Mouse (Mus musculus) stomach, embryonic 14.5 days (tissue): ENCODE measurements around the gene Ehmt1. TPM values are rescaled to one million over a fixed set of nuclear protein-coding genes. Genes with fewer than 3 reads are reported as not detected.

Source experiments
- ATAC-seq: fragments of 200-750 bp; cut with Nextera tagmentation; 2 replicates; pipeline ENCODE4 v1.8.0; 2017; ENCODE audit warnings: low read depth, moderate TSS enrichment; ENCODE audit not compliant: insufficient number of reproducible peaks, insufficient read depth, low FRiP score
- H3K27ac ChIP-seq: fragments of 300-500 bp; sonication (generic); 2 replicates; pipeline ENCODE4 v1.5.1; 2014; ENCODE audit warnings: mild to moderate bottlenecking, low read length, moderate library complexity, mixed read lengths
- H3K27me3 ChIP-seq: fragments of 300-500 bp; sonication (generic); 2 replicates; pipeline ENCODE4 v1.6.1; 2014; ENCODE audit warnings: low read length, control low read depth, mixed read lengths; ENCODE audit not compliant: control insufficient read depth, insufficient read depth
- H3K36me3 ChIP-seq: fragments of 300-500 bp; sonication (generic); 2 replicates; pipeline ENCODE4 v1.6.1; 2014; ENCODE audit warnings: mild to moderate bottlenecking, control low read depth, low read length, moderate library complexity, mixed read lengths; ENCODE audit not compliant: control insufficient read depth, insufficient read depth
- H3K4me1 ChIP-seq: fragments of 300-500 bp; sonication (generic); 2 replicates; pipeline ENCODE4 v1.6.1; 2014; ENCODE audit warnings: low read length, control low read depth, mixed read lengths; ENCODE audit not compliant: control insufficient read depth, insufficient read depth
- H3K4me2 ChIP-seq: fragments of 300-500 bp; sonication (generic); replicated peaks from 2 replicates; pipeline ENCODE4 v1.6.1; 2014; ENCODE audit warnings: low read depth, low read length, control low read depth
- H3K4me3 ChIP-seq: fragments of 300-500 bp; sonication (generic); 2 replicates; pipeline ENCODE4 v1.5.1; 2014; ENCODE audit warnings: low read depth, low read length, control low read depth
- H3K9ac ChIP-seq: fragments of 300-500 bp; sonication (generic); replicated peaks from 2 replicates; pipeline ENCODE4 v1.6.1; 2014; ENCODE audit warnings: low read depth, mild to moderate bottlenecking, control low read depth, low read length, moderate library complexity, mixed read lengths
- H3K9me3 ChIP-seq: fragments of 300-500 bp; sonication (generic); 2 replicates; pipeline ENCODE4 v1.6.1; 2016; ENCODE audit warnings: low read depth, low read length, control low read depth; ENCODE audit not compliant: control insufficient read depth
- WGBS: fragments of 180-500 bp; shearing (Covaris S2); extraction: QIAGEN DNeasy Blood & Tissue Kit; methylation state at CpG from one replicate; pipeline ENCODE4 v1.1.7; 2014; 5-methylcytosine and 5-hydroxymethylcytosine counted together
- polyA plus RNA-seq: library from polyadenylated mRNA; unstranded; fragments of >200 nt; fragmentation: Nextera tagmentation; extraction: Ambion mirVana; gene quantifications from 2 replicates; pipeline ENCODE4 v1.2.1, GENCODE M21; 2014

Ehmt1 gene
- polyA plus RNA-seq, 1 experiment from 2014 or later = 95.9 TPM

DNA sequence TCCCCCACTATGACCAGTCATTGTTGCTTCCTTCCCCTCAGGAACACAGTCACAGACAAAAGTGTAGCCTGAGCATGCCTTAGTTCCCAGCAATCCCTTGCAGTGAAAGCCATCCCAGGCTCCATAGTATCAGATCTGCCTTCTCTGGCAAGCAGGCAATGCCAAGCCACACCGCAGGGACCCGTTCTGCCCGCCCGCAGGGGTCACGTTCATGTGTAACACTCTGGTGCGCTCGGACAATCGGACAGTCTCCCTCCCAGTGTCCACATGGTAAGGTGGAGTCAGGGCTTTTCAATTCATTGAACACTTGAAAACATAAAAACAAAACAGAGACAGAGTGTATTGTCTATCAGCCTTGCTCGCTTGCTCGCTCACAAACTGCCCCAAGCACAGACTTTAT is 111.7 kb downstream of the Ehmt1 start:
- H3K36me3 ChIP-seq = peaks cover 77% of the 10 kb centered on the region

DNA sequence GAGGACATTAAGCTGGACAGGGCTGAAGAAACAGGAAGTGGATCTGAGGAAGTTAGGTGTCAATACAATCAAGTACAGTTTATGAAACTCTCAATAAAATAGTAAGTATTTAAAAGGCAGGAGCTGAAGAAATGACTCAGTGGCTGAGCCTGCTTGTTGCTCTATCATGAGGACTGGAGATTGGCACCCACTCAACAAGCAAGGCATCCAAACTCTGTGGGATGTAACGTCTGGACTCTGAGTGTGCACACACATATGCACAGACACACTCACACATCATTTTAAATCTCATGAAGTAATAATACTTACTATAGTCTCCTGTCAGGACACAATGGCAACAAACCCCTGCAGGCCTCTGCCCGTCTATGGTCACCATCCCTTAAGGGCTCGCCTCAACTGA is 112.4 kb downstream of the Ehmt1 start:
- no peak for ATAC-seq
- no peaks in the 10 kb centered on the region for H3K4me1 ChIP-seq
- H3K36me3 ChIP-seq = peaks cover 81% of the 10 kb centered on the region
- no peaks in the 10 kb centered on the region for H3K27me3 ChIP-seq
- H3K4me3 ChIP-seq = no peak overlapping the region
- 93% methylated on average over 3 of the region's 3 CpGs for WGBS
- H3K27ac ChIP-seq = no peak overlapping the region
- no peak overlapping the region for H3K4me2 ChIP-seq
- H3K9ac ChIP-seq = no peak overlapping the region
- no peaks in the 10 kb centered on the region for H3K9me3 ChIP-seq

More for the DNA sequence above, 111.7 kb downstream of the Ehmt1 start:
- H3K4me1 ChIP-seq = no peaks in the 10 kb centered on the region
- no peak overlapping the region for H3K4me2 ChIP-seq
- H3K27ac ChIP-seq = no peak overlapping the region
- no peaks in the 10 kb centered on the region for H3K9me3 ChIP-seq
- no peaks in the 10 kb centered on the region for H3K27me3 ChIP-seq
- 97% methylated on average over 10 of the region's 10 CpGs for WGBS
- no peak overlapping the region for H3K9ac ChIP-seq
- H3K4me3 ChIP-seq = no peak overlapping the region
- no peak for ATAC-seq

DNA sequence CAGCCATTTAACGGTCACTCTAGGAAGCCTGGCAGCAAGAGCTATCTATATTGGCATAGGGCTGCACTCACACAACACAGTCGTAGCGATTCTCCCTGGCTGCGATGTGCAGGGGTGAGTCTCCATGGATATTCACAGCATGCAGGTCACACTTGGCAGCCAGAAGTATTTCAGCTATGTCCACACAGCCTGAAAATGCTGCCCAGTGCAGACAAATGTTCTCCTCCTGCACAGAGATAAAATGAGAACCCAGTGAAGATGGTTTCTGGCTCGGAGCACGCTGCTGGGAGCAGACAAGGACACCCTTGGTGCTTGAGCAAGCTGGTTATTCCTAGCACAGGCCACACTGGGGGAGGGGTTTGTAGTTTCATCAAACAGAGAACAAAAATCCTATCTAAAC is 113.3 kb downstream of the Ehmt1 start:
- Histone ChIP-seq H3K36me3 (peaks cover 85% of the 10 kb centered on the region), H3K9ac (no peak overlapping the region), H3K4me3 (no peak overlapping the region), H3K27me3 (no peaks in the 10 kb centered on the region), H3K4me2 (no peak overlapping the region), H3K27ac (no peak overlapping the region), H3K4me1 (no peaks in the 10 kb centered on the region), H3K9me3 (no peaks in the 10 kb centered on the region)
- WGBS = 93% methylated on average over 6 of the region's 6 CpGs
- ATAC-seq = no peak

DNA sequence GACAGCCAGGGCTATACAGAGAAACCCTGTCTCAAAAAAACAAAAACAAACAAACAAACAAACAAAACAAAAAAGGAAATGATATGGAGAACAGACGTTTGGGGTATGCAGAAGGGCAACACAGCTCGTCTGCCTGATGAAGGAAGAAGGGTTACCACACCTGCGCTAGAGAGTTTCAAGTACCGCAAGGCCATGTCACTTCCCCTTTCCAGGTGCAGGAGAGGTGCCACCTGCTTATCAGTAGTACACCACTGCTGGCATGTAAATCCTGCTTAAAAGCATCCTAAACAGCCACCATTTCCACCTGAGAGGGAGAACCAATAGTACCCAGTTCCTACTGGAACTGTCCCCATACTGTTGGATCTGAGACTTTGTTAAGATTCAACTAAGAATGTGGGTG is 113.8 kb downstream of the Ehmt1 start:
- Histone ChIP-seq H3K9me3 (no peaks in the 10 kb centered on the region), H3K27ac (no peak overlapping the region), H3K36me3 (peaks cover 87% of the 10 kb centered on the region), H3K4me3 (no peak overlapping the region), H3K4me1 (no peaks in the 10 kb centered on the region), H3K4me2 (no peak overlapping the region), H3K9ac (no peak overlapping the region), H3K27me3 (no peaks in the 10 kb centered on the region)
- WGBS = 91% methylated on average over 4 of the region's 4 CpGs
- no peak for ATAC-seq

DNA sequence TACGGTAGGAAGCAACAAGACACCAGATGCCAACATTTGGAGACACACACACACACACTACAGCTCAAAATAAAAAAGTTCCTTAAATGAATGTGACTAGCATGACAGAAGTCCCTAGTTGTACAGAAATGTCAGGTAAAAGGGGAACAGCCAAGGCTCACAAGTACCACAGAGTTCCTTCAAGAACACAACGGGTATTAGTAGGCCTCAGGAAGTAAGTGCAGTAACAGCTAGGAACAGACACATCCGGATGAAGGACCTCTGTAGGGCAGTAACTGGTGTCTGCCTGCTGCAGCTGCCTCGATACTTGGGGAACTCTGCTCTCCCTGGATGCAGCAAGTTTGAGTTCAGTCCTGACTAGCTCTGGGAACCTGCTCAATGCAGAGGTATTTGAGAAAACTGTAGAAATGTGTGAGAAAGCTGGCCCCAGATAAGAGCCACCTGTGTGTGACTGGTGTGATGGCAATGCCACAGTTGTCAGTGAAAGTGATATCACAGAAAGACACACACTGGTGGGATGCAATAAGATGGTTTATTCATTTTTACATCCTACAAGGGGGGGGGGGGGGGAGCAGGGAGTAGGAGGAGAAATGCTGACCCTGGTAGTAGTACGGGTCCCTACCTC is 122.5 kb downstream of the Ehmt1 start:
- H3K4me1 ChIP-seq = no peaks in the 10 kb centered on the region
- 90% methylated on average over 5 of the region's 5 CpGs for WGBS
- H3K9me3 ChIP-seq = no peaks in the 10 kb centered on the region
- peaks cover 73% of the 10 kb centered on the region for H3K36me3 ChIP-seq
- H3K4me2 ChIP-seq = no peak overlapping the region
- no peak overlapping the region for H3K4me3 ChIP-seq
- H3K27me3 ChIP-seq = no peaks in the 10 kb centered on the region
- no peak overlapping the region for H3K27ac ChIP-seq
- ATAC-seq = no peak
- H3K9ac ChIP-seq = no peak overlapping the region

DNA sequence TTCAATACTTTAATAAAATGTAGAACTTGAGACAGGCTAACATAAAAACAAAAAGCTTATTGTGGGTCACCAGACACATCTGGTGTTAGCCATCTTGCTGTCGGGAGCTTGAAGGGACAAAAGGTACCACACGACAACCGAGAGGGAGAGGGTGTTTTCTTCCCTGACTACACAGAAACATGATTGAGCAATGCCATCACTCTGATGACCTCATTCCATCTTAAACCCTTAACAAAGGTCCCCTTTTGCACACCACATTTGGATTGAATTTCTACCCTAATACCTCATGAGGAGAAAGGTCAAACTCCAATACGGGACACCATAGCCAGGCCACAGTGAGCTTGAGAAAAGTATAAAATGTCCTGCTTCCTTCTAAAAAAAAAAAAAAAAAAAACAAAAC is 132.2 kb downstream of the Ehmt1 start:
- Histone ChIP-seq H3K4me2 (no peak overlapping the region), H3K9ac (no peak overlapping the region), H3K27ac (no peak overlapping the region), H3K36me3 (peaks cover 16% of the 10 kb centered on the region), H3K4me1 (no peaks in the 10 kb centered on the region), H3K9me3 (no peaks in the 10 kb centered on the region), H3K27me3 (no peaks in the 10 kb centered on the region), H3K4me3 (no peak overlapping the region)
- ATAC-seq = no peak
- 59% methylated on average over 4 of the region's 4 CpGs for WGBS

DNA sequence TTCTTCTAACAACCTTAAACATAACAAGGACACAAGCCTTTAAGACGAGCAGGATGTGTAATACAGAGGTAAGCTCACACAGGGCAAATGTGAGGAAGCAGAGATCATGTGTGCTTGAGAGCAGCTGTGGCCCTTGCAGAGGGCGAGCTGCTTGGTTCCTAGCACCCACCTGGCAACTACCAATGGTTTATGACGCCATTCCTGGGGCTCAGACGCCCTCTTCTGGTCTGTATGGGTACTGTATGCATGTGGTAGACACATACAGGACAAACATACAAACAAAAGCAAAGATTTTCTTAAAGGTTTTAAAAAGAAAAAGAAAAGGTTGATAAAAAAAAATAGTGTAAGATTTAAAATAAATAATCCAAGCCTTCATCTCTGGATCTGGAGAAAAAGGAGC is 138.2 kb downstream of the Ehmt1 start:
- H3K9me3 ChIP-seq = no peaks in the 10 kb centered on the region
- no peak overlapping the region for H3K4me2 ChIP-seq
- H3K9ac ChIP-seq = no peak overlapping the region
- no peak overlapping the region for H3K27ac ChIP-seq
- H3K4me1 ChIP-seq = no peaks in the 10 kb centered on the region
- H3K27me3 ChIP-seq = no peaks in the 10 kb centered on the region
- no peak for ATAC-seq
- H3K4me3 ChIP-seq = no peak overlapping the region
- WGBS = 47% methylated on average over 4 of the region's 4 CpGs
- no peaks in the 10 kb centered on the region for H3K36me3 ChIP-seq

DNA sequence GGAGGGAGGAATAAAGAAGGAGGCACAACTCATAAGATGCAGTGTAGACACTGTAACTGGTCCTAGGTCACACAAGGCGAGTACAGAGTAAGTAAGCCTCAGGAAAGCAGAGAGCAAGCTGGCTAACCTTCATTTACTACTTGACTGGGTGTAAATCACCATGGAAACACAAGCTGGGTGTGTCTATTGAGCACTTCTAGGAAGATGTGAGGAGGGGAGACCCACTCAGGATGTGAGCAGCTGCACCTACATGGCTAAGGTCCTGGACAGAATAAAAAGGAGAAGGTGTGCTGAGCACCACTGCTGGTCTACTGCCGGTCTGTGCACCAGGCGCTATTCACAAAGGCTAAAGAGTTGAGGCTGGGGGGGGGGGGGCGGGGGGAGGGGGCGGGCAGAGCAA is 142.6 kb downstream of the Ehmt1 start:
- H3K4me3 ChIP-seq = no peak overlapping the region
- H3K4me1 ChIP-seq = no peaks in the 10 kb centered on the region
- H3K27me3 ChIP-seq = no peaks in the 10 kb centered on the region
- H3K36me3 ChIP-seq = no peaks in the 10 kb centered on the region
- no peak for ATAC-seq
- H3K4me2 ChIP-seq = no peak overlapping the region
- H3K9ac ChIP-seq = no peak overlapping the region
- H3K27ac ChIP-seq = no peak overlapping the region
- H3K9me3 ChIP-seq = no peaks in the 10 kb centered on the region
- WGBS = 9% methylated on average over 5 of the region's 5 CpGs

DNA sequence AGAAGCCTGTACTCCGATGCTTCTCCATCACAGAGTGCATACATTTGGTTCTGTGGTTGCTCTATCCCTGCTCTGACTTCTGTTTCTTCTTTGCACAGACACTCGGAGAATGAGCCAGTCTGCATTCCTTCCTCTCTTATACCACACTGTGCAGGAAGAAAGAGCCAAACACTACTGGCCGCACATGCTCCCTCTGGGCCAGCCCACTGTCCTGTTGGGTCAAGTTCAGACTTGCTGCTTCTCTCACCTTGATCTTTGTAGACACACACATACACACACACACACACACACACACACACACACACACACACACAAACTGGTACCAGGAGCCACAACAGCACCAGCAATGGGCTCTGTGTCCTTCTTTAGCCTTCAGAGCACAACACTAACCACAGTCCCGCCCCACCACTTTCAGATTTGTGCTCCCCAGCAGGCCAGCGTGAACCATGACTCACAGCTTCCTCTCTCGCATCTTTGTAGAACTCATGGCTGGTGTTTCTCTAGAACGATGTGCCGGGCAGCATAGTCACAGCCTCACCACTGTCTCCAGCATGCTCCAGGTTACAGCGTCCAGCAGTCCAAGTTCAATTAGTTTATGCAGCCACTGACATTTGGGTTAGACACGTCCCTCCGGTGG is 143.3 kb downstream of the Ehmt1 start:
- H3K27me3 ChIP-seq = no peaks in the 10 kb centered on the region
- H3K4me3 ChIP-seq = no peak overlapping the region
- no peaks in the 10 kb centered on the region for H3K36me3 ChIP-seq
- ATAC-seq = no peak
- H3K4me2 ChIP-seq = no peak overlapping the region
- WGBS = 76% methylated on average over 11 of the region's 11 CpGs
- H3K27ac ChIP-seq = no peak overlapping the region
- H3K9me3 ChIP-seq = no peaks in the 10 kb centered on the region
- no peaks in the 10 kb centered on the region for H3K4me1 ChIP-seq
- H3K9ac ChIP-seq = no peak overlapping the region
